Mouse (Mus musculus) stomach, postnatal 0 days (tissue): ENCODE measurements at regions not wholly inside any gene's neighbourhood (a gene's known extent, or its start where the extent isn't known, plus 50 kb on each side); places are given as distances from the start of the nearest gene placed in this dataset.

Source experiments
- CTCF ChIP-seq: IDR thresholded peaks from 2 replicates; pipeline ENCODE4 v1.5.1; 2016; ENCODE audit warnings: antibody characterized with exemption, low read depth, mild to moderate bottlenecking, moderate library complexity
- EP300 ChIP-seq: optimal IDR thresholded peaks from 2 replicates; pipeline ENCODE3; 2016; ENCODE audit warnings: antibody characterized with exemption

GRCm38 (mm10) chr11:19392190-19392589, 373.4 kb upstream of the Meis1 start:
- TF ChIP-seq CTCF (no peak), EP300 (no peak)
